Mouse (Mus musculus) limb, embryonic 15.5 days (tissue): ENCODE data around the gene Avil. TPM values are rescaled to one million over a fixed set of nuclear protein-coding genes. Genes with fewer than 3 reads are reported as not detected.

Source experiments
- ATAC-seq: fragments of 200-750 bp; cut with Nextera tagmentation; 2 replicates; pipeline ENCODE4 v1.8.0; 2017; ENCODE audit warnings: low read depth, moderate TSS enrichment; ENCODE audit not compliant: insufficient number of reproducible peaks, low FRiP score, low TSS enrichment
- H3K27ac ChIP-seq: fragments of 300-500 bp; sonication (generic); 2 replicates; pipeline ENCODE4 v1.5.1; 2015; ENCODE audit warnings: moderate library complexity, mild to moderate bottlenecking, inconsistent platforms
- H3K27me3 ChIP-seq: fragments of 300-500 bp; sonication (generic); 2 replicates; pipeline ENCODE4 v1.6.1; 2015; ENCODE audit warnings: inconsistent platforms
- H3K36me3 ChIP-seq: fragments of 300-500 bp; sonication (generic); 2 replicates; pipeline ENCODE4 v1.6.1; 2015; ENCODE audit warnings: inconsistent platforms
- H3K4me1 ChIP-seq: fragments of 300-500 bp; sonication (generic); 2 replicates; pipeline ENCODE4 v1.6.1; 2015; ENCODE audit warnings: inconsistent platforms
- H3K4me2 ChIP-seq: fragments of 300-500 bp; sonication (generic); 2 replicates; pipeline ENCODE4 v1.6.1; 2015; ENCODE audit warnings: mild to moderate bottlenecking, inconsistent platforms
- H3K4me3 ChIP-seq: fragments of 300-500 bp; sonication (generic); 2 replicates; pipeline ENCODE4 v1.5.1; 2015; ENCODE audit warnings: mild to moderate bottlenecking, inconsistent platforms
- H3K9ac ChIP-seq: fragments of 300-500 bp; sonication (generic); 2 replicates; pipeline ENCODE4 v1.6.1; 2015; ENCODE audit warnings: inconsistent platforms
- H3K9me3 ChIP-seq: fragments of 300-500 bp; sonication (generic); 2 replicates; pipeline ENCODE4 v1.6.1; 2016; ENCODE audit warnings: inconsistent platforms
- WGBS: fragments of 180-500 bp; shearing (Covaris S2); methylation state at CpG from one replicate; pipeline ENCODE4 v1.1.7; 2015; 5-methylcytosine and 5-hydroxymethylcytosine counted together
- polyA plus RNA-seq: library from polyadenylated mRNA; unstranded; fragments of >200 nt; fragmentation: Nextera tagmentation; extraction: Ambion mirVana; gene quantifications from 2 replicates; pipeline ENCODE4 v1.2.1, GENCODE M21; 2015

Gene Avil
- polyA plus RNA-seq, 1 experiment from 2014 or later, result 0.50 TPM

DNA sequence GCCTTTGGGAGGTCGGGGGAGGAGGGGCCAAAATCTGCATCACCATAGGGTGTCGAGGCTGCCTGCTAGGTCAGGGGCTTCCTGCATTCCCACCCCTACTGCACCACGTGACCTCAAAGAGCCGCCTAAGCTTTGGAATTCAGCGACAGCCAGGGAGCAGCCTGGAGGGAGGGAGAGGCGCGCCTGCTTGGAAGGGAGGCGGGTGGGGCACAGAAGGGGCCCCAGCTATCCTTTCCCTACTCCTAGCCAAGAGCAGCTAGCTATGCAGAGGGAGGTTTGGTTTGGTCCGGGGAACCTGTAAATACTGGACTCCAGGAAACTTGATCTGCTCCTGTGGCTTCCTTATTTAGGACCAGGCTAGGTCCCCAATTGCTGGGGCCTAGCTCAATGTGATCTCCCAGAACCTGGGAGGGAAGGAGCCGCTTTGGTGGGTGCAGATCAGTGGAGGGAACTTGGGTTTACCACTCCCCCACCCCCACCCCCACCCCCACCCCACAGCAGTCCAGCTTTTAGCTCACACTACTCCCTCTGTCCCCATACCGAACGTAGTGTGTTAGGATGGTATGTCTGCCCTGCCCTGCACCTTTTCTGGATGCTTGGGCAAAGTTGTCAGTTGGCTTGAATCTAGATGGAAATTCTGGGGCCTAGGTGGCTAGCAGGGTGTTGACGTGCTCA lies 28.3 kb upstream of the Avil start:
- Histone ChIP-seq H3K4me3 (no peak overlapping the region), H3K9me3 (no peaks in the 10 kb centered on the region), H3K4me2 (peak overlapping the region; percentile 25), H3K27me3 (no peaks in the 10 kb centered on the region), H3K4me1 (peaks cover 48% of the 10 kb centered on the region), H3K9ac (no peak overlapping the region), H3K27ac (peak overlapping the region; percentile 90), H3K36me3 (no peaks in the 10 kb centered on the region)
- 7% methylated on average over 13 of the region's 13 CpGs for WGBS
- peak; percentile 89 for ATAC-seq

DNA sequence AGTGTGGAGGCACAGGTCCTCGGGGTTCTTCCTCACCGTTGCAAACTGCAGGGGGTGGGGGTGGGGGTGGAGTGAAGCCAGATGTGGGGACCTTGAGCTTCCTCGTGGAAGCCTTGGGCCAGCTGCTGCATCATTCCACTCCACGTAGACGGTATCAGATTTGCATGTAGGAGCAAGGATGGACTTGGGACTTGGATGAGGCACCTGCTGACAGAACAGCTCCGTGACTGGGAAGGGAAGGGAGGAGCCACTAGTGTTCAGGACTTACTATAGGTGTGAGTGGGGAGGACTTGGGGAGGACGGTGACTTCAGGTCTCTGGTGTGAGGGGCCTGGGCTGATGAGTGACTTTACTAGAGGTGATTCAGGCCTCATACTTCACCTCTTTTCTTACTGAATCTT lies 27.5 kb upstream of the Avil start:
- Histone ChIP-seq H3K27ac (peak overlapping the region; percentile 90), H3K9ac (no peak overlapping the region), H3K27me3 (no peaks in the 10 kb centered on the region), H3K4me3 (no peak overlapping the region), H3K9me3 (no peaks in the 10 kb centered on the region), H3K4me1 (peaks cover 50% of the 10 kb centered on the region), H3K4me2 (0 out of 2 replicates have a peak overlapping the region, but pooled peaks have one; percentile 25), H3K36me3 (no peaks in the 10 kb centered on the region)
- WGBS, result 18% methylated on average over 7 of the region's 7 CpGs
- ATAC-seq, result no peak

DNA sequence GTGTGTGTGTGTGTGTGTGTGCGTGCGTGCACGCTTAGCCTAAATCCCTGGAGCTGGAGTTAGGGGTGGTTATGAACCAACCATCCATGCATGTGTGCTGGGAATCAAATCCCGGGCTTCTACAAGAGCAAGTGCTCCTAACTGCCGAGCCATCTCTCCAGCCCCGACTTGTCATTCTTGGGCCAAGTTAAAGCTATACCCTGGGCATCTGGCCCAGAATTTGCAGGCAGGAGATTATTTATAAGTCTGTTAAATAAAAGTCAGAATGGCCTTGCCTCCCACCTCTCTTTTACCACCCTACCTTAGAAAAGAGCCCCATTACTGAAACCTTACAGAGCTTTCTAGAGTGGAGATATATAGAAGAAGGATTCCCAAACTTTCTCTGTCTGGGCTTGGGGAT lies 24.8 kb upstream of the Avil start:
- H3K4me2 ChIP-seq, result no peak overlapping the region
- no peak overlapping the region for H3K9ac ChIP-seq
- no peaks in the 10 kb centered on the region for H3K27me3 ChIP-seq
- H3K36me3 ChIP-seq, result no peaks in the 10 kb centered on the region
- no peaks in the 10 kb centered on the region for H3K9me3 ChIP-seq
- H3K4me3 ChIP-seq, result no peak overlapping the region
- 0 out of 2 replicates have a peak overlapping the region, but pooled peaks have one; percentile 23 for H3K27ac ChIP-seq
- no peak for ATAC-seq
- H3K4me1 ChIP-seq, result peaks cover 46% of the 10 kb centered on the region
- WGBS, result 69% methylated on average over 6 of the region's 6 CpGs

DNA sequence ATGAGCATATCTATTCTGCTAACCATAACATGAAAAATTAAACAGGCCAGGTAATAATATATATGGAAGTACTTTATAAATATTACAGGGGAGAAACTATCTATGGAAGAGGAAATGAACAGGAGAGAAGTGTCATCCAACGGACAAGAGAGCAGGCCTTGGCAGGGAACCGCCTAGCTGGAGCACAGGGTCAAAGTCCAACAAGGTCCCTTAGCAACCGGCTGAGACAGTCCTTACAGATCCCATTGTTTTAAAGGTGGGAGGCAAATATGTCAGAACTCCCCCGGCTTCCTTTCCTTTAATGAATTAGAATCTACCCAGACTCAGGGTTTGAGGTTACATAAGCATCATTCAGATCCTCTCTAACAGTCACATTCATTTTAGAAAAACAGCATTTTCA lies 23.4 kb upstream of the Avil start:
- H3K4me3 ChIP-seq, result no peak overlapping the region
- H3K9ac ChIP-seq, result no peak overlapping the region
- no peaks in the 10 kb centered on the region for H3K27me3 ChIP-seq
- H3K9me3 ChIP-seq, result no peaks in the 10 kb centered on the region
- WGBS, result 81% methylated on average over 4 of the region's 4 CpGs
- H3K4me2 ChIP-seq, result no peak overlapping the region
- no peak overlapping the region for H3K27ac ChIP-seq
- no peak for ATAC-seq
- H3K36me3 ChIP-seq, result no peaks in the 10 kb centered on the region
- peaks cover 46% of the 10 kb centered on the region for H3K4me1 ChIP-seq

DNA sequence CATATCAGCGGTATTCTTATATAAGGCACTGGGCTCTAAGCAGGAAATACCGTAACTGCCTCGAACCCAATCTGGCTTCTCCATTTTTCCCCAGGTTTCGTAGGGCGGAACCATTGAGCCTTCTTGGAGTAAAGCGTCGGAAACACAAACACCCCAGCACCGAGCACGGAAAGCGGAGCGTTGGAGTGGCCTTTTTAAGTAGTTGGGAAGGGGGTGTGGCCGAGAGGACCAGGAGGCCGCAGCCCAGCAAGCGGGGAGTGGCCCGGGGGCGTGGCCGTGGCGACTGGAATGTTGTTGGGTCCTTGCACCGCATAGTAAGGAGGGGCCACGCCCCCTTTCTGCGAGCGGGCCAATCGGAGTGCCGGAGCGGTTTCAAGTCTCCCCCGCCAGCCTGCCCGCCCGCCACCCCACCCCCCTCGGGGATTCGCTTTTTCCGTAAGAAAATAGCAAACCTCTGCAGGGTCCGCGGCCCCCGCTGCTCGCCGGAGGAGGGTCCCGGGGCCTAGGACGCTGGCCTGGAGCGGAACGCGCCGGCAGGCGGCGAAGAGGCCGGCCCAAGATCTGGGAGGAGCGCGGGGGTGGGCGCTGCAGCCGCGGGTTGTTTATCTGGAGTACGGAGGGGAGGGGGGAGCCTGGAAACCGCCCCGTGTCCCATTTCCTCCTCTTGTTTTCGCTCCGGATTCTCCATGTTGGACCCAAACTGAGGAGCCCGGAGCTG lies 22.1 kb upstream of the Avil start, which contains the start of gene Ctdsp2:
Gene Ctdsp2 (plus strand): TSS at position 441 of the 718 bp plus-strand sequence.
- H3K9ac ChIP-seq, result peak within 1 kb of the TSS; percentile 99
- peak; percentile 94 for ATAC-seq
- H3K4me1 ChIP-seq, result peaks cover 48% of the 10 kb centered on the region
- H3K4me3 ChIP-seq, result peak within 1 kb of the TSS; percentile 86
- no peaks in the 10 kb centered on the region for H3K9me3 ChIP-seq
- peak within 1 kb of the TSS; percentile 91 for H3K4me2 ChIP-seq
- peak within 1 kb of the TSS; percentile 100 for H3K27ac ChIP-seq
- H3K27me3 ChIP-seq, result no peaks in the 10 kb centered on the region
- WGBS, result under 1% methylated on average over 44 of the region's 56 CpGs
- no peaks in the 10 kb centered on the region for H3K36me3 ChIP-seq

DNA sequence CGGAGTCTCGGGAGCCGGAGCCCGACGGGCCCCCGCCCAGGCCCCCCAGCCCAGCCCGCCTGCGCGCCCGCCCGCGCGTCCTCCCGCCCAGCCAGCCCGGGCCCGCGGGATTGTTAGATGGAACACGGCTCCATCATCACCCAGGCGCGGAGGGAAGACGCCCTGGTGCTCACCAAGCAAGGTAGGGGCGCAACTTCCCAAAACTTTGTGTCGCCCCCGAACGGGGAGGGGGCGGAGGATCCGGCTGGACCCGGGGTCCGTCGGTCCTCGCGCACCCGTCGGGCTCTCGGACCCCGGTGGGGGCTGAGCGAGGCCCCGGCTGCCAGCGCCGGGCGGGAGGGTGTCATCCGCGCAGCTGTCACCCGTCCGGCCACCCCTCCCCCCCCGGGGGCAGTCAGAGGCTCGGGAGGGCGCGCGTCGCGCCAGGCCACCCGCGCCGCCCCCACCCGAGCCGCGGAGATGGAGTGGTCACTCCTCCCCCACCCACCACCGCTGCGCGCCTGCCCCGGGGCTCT lies 21.3 kb upstream of the Avil start:
- Histone ChIP-seq H3K9me3 (no peaks in the 10 kb centered on the region), H3K4me3 (peak overlapping the region; percentile 86), H3K27me3 (no peaks in the 10 kb centered on the region), H3K4me2 (peak overlapping the region; percentile 91), H3K27ac (peak overlapping the region; percentile 100), H3K4me1 (peaks cover 55% of the 10 kb centered on the region), H3K9ac (peak overlapping the region; percentile 99), H3K36me3 (no peaks in the 10 kb centered on the region)
- no peak; the same call in 1 of the 2 replicates for ATAC-seq
- WGBS, result 1% methylated on average over 46 of the region's 62 CpGs

DNA sequence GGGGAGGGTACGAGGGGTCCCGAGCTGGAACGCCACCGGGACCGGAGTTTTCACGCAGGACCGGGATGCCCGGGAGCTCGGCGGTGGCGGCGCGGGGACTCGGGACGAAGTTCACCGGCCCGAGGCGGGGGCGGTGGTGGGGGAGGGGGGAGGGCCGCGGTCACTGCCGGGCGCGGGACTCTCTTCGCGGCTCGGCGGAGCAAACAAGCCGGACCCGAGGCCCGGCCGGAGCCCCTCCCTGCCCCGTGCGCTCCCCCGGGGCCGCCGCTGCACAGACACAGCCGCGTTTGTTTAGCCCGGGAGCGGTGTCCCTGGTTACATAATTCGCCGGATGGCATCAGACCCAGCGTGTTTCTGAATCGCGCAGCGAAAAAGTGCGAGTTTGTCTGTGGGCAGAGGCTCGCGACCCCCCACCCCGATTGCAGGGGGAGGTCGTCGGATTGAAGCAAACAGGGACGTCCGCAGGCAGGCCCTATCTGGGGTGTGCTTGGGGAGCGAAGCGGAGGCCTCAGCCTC lies 20.8 kb upstream of the Avil start:
- H3K27ac ChIP-seq, result peak overlapping the region; percentile 100

DNA sequence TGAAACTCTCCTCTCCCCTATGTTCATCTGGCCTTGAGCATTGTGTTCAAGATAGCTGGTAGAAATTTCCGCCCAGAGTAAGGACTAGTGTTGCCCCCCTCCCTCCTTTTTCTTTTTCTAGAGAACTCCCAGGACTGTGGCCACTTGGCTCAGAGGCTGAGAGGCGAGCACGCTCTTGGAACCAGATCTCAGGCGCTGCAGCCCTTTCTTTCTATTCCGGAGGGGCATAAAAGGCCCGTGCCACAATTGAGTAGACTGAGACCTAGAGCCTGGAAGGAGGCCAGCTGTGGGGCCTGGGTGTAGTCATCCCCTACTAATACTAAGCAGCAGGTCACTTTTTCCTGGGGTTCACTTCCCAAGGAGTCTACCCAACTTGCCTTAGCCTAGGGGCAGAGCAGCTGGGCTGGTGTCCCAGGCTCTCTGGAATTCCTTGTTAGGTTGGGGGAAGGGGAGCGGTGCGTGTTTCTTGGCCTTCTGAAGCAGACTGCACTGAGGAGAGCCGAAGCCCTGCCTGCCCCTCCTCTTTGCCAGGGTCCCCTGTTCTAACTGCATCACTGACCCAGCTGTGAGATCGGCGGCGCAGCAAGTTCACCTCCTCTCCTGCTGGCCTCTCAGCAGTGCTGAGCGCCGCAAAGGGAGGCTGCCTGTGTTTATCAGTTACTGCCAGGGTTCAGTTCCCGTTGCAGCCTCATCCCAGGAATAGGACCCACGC lies 20.1 kb upstream of the Avil start:
- 0% methylated on average over 16 of the region's 16 CpGs for WGBS
- Histone ChIP-seq H3K4me1 (peaks cover 67% of the 10 kb centered on the region), H3K36me3 (no peaks in the 10 kb centered on the region), H3K27ac (peak overlapping the region; percentile 100), H3K27me3 (no peaks in the 10 kb centered on the region), H3K9ac (peak overlapping the region; percentile 99), H3K4me3 (peak overlapping the region; percentile 86), H3K9me3 (no peaks in the 10 kb centered on the region), H3K4me2 (peak overlapping the region; percentile 91)
- ATAC-seq, result no peak

More for the DNA sequence above, 20.8 kb upstream of the Avil start:
- Histone ChIP-seq H3K9ac (peak overlapping the region; percentile 99), H3K4me2 (peak overlapping the region; percentile 91), H3K4me3 (peak overlapping the region; percentile 86), H3K4me1 (peaks cover 61% of the 10 kb centered on the region), H3K27me3 (no peaks in the 10 kb centered on the region), H3K36me3 (no peaks in the 10 kb centered on the region), H3K9me3 (no peaks in the 10 kb centered on the region)
- no peak for ATAC-seq
- WGBS, result under 1% methylated on average over 48 of the region's 57 CpGs

DNA sequence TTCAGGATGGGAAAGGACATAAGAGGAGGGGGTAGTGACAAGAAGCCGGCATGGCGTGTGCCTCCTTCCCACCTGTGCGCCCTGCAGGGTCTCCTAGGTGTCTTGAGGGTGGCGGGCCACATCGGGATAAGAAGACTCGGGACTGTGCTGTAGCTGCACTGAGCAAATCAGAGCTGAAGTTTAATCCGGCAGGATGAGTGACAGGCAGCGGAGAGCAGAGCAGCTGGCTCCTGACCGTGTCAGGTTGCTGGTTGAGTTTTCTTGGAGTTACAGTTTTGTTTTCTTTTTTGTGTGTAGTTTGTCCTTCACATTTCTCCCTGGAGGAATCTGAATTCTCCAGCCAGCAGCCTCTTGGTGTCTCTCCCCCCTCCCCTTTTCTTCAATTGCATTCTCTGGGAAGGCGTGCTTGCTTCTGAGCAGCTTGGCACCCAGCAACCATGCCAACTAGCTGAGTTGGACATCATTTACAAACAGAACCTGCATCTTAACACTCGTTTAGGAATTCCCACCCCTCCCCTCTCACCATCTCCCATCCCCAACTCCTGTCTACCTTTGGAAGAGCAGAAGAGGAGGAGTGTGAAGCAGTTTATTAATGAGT lies 19.5 kb upstream of the Avil start:
- Histone ChIP-seq H3K36me3 (no peaks in the 10 kb centered on the region), H3K27me3 (no peaks in the 10 kb centered on the region), H3K9ac (peak overlapping the region; percentile 99), H3K27ac (peak overlapping the region; percentile 100), H3K4me3 (peak overlapping the region; percentile 86), H3K4me2 (peak overlapping the region; percentile 91), H3K4me1 (peaks cover 66% of the 10 kb centered on the region), H3K9me3 (no peaks in the 10 kb centered on the region)
- no peak for ATAC-seq
- WGBS, result 5% methylated on average over 11 of the region's 11 CpGs

DNA sequence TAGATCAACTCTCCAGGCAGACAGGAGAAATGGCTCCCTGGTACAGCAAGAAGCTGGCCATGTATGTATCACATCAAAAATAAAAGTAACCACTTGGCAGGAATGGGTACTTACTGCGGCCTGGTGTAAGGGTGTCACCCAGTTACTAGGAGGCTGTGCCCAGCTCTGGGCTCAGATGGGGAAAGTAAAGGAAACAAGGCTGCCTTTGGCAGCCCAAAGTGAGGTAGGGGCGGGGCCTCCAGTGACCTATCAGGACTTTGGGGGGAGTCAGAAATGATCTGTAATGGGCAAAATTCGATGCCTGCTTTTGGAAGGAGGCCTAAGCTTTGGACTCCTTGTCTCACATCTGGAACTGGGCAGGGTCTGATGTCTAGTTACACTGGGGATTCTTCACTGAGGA lies 18.8 kb upstream of the Avil start:
- H3K9me3 ChIP-seq, result no peaks in the 10 kb centered on the region
- H3K27ac ChIP-seq, result peak overlapping the region; percentile 100; the same call in 1 of the 2 replicates
- ATAC-seq, result no peak
- H3K4me1 ChIP-seq, result peaks cover 68% of the 10 kb centered on the region
- peak overlapping the region; percentile 91 for H3K4me2 ChIP-seq
- H3K9ac ChIP-seq, result 0 out of 2 replicates have a peak overlapping the region, but pooled peaks have one; percentile 37
- H3K4me3 ChIP-seq, result peak overlapping the region; percentile 86
- no peaks in the 10 kb centered on the region for H3K27me3 ChIP-seq
- WGBS, result 35% methylated on average over 3 of the region's 3 CpGs
- H3K36me3 ChIP-seq, result no peaks in the 10 kb centered on the region

DNA sequence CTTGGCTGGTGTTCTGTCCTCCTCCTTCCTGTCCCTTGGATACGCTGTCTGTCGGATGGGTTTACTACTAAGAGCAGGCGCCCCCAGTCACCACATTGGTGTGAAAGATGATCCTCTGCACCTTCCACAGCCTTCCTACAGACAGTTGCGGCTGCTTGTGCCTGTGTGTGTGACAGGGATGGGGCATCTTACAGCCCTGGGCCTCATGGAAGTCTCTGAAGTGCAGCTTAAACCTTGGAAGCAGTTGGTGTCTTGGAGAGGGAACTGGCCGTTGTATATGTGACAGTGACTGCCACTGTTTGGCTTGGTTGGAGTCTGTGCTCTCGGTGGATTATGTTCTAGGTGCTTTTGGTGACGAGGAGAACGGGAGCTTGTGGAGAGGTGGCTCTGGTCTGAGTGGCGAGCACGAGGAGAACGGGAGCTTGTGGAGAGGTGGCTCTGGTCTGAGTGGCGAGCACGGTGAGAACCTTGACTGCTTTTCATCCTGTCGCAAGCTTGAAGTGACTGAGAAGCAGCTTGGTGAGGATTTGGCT lies 17.2 kb upstream of the Avil start:
- Histone ChIP-seq H3K4me1 (peaks cover 76% of the 10 kb centered on the region), H3K27me3 (no peaks in the 10 kb centered on the region), H3K9ac (0 out of 2 replicates have a peak overlapping the region, but pooled peaks have one; percentile 7), H3K36me3 (no peaks in the 10 kb centered on the region), H3K9me3 (no peaks in the 10 kb centered on the region), H3K4me2 (peak overlapping the region; percentile 91), H3K4me3 (peak overlapping the region; percentile 86), H3K27ac (peak overlapping the region; percentile 100)
- 28% methylated on average over 14 of the region's 14 CpGs for WGBS
- no peak for ATAC-seq
